Mouse (Mus musculus) right cerebral cortex, postnatal 4 days (tissue): ENCODE measurements around the gene Gadd45g.
"Not testable (repeated sequence)": the region's sequence is repeated elsewhere in the genome, so short reads cannot be mapped to it uniquely, and the experiment has no call there.

Source experiments
- DNase-seq: peaks from one replicate; pipeline ENCODE4 v3.0.0-alpha.2; 2022

Gadd45g gene

DNA sequence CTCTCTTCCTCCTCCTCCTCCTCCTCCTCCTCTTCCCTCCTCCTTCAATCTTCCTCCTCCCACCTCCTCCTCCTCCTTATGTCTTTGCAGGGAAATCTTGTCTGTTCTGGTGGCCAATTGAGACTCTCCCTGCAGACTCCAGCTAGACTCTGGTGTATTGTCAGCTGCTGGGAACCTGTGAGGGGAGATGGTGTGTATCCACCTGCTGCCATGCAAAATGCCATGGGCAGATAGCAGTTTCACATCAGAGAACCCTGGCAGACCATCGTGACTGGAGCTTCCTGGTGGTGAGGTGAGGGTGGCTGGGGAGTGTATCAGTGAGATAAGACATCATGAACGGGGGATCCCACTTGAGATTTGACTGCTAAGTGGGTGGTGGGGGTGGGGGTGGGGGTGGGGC is 12.0 kb upstream of the Gadd45g start:
- DNase-seq, result no peak

DNA sequence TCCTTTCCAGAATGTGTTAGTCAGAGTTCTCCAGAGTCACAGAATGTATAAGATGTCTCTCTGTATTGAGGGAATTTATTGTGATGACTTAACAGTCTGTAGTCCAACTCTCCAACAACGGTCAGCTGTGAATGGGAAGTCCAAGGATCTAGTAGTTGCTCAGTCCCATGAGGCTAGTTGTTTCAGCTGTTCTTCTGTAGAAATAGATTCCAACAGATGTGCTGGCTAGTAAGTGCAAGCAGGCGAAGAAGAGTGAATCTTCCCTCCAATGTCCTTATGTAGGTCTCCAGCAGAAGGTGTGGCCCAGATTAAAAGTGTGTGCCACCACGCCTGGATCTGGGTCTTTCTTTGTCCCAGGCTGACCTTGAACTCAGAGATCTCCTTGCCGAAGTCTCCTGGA is 11.3 kb upstream of the Gadd45g start:
- DNase-seq, result not testable (repeated sequence)

DNA sequence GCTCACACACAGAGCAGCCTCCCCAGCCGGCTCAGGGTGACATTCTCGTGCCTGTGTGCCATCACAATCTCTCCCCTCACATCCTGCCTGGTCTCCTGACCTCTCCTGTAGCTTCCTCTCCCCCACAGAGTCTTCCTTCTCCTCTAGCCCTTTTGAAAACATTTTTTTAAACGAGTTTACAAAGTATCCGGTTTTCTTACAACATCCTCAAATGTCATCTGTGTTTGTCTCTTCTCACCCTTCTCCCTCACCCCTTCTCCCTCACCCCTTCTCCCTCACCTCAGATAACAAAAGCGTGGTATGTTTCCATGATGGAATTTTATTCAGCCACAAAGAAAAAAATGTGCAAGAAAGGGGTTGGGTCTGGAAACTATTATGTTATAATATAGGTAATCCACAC is 9.1 kb upstream of the Gadd45g start:
- DNase-seq, result no peak

DNA sequence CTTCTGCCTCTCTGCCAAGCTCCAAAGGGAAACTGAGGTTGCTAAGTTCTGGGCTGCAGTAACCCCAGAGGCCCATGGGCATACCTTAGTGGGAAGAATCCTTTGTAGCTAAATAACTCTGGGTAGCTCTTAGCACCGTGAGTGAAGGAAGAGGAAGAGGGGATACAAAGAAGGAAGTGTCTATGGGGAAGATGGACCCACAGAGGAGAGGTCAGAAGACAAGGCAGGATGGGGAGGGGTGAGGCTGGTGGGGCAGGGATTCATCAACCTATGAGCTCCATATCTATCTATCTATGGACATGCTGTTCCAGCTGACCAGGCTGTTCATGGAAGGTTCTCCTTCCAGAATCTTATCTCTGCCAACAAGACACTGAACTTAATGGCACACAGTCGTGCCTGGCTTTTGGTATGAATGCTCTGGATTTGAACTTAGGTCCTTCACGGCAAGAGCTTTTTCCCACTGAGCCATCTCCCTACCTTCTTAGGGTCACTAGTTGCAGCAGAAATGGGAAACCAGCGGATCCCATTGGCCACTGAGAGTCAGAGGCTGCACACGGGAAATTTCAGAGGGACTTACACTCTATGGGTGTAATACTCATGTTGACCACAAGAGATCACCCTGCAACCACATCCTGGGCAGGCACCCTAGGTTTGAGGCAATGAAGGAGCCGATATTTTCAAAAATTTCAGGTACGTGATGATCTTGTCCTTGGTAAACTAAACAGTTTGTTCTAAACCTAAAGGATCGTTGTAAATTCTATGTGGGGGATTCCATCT is 7.0 kb upstream of the Gadd45g start:
- DNase-seq, result no peak

DNA sequence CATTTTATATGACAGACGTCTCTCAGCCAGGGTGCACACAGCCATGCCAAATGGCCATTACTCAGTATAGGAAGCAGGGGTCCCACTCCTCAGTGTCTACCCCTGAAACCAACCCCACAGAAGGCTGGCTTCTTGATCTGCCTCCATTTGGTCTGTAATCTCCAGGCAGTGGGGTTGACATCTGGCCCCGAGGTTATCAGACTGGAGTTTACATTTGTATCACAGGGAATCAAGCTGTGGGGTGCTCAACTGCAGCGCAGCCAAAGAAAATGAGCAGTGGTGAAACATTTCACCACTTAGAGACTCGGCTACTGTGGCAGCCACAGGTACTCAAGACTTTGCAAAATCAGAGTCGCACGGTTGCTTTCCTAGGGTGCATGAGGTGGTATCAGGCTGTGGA is 5.8 kb upstream of the Gadd45g start:
- DNase-seq, result no peak

DNA sequence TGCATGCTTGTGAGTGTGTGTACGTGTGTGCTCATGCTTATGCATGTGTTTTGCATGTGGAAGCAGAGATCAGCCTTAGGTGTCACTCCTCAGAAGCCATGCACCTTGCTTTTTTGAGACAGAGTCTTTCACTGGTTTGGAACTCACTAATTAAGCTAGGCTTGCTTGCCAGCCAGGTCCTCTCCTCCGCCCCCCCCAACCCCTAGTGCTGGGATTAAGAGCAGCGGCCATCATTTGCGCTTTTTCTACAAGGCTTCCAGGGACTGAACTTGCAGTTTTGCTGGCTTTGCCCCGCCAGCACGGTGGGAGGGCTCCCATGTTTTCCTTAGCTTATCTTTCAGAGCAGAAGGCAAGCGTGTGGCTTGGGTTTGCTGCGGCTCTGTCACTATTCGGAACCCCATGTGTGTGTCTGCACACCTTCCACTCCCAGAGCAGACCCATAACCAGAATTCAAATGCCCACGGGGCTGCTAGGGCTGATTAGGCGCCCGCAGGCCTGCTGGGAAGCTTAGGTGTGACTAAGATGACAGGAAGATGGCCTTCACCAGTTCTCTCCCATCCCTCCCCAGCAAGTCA is 4.8 kb upstream of the Gadd45g start:
- no peak for DNase-seq

DNA sequence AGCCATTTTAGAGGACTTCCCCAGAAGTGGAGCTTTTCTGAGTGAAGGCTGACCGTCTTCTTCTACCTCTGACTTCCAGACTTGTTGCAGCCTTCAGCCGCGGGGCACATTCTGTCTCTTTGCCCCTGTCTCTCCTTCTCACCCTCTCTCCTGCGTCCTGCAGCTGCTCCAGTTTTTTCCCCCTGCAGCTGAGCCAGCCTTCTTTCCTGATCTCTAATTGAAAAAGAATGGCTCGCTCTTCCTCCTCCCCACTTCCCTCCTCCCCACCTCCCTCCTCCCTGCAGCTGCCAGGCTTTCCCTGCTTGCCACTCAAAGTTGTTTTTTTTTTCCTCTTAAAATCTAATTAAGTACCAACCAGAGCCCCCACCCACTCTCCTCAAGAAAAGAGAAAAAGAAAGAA is 4.3 kb upstream of the Gadd45g start:
- DNase-seq, result no peak

DNA sequence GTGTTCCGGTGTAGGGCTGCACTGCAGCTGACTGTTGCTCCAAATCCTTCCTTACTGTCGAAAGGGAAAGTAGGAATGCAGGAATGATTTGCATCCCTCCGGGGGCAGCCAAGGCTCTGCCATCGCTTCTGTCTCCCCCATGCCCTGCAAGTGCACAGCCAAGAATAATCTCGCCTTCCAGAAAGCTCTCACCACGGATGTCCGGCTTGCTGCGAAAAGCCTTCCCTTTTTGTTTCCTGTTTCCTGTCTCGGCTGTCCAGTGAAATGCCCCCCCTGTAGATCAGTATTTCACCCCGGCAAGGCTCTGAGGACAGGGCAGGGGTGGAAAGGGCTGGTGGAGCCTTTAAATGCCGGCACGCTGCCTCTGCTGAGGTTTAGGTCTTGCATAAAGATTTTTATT is 3.7 kb upstream of the Gadd45g start:
- no peak for DNase-seq

DNA sequence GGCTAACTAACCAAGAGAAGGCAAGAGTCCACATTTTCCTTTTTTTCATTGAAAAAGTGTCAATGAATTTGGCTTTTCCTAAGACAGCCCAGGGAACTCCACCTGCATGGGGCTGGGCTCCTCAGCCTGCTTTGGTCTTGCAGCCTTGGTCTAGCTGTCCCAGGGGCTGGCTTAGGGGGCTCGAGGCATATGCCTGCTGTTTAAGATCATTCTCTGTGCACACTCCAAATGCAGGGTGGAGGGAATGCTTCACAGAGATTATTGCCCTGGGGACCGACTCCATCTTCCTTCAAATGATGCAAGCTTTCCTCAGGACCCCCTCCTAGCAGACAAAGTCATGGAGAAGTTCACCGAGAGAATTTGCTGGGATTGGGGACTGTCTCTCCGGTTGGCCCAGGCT is 3.2 kb upstream of the Gadd45g start:
- DNase-seq, result no peak

DNA sequence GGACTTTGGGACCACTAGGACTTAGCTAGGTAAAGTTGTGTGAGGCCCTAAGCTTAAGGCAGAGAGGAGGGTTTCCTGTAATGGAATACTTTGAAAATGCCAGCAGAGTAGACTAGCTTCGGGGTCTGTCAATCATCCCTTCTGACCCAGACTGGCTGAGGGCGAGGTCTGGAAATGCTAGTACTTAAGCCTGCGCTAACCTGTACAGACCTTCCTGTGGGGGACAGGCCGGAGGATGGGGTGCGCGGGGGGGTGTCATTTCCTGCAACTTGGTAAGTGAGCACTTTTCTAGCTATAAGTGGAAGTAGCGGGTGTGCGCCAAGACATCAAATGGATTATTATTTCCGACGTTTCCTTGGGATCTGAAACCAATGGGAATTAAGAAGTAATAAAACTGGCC is 2.4 kb upstream of the Gadd45g start:
- DNase-seq, result no peak

DNA sequence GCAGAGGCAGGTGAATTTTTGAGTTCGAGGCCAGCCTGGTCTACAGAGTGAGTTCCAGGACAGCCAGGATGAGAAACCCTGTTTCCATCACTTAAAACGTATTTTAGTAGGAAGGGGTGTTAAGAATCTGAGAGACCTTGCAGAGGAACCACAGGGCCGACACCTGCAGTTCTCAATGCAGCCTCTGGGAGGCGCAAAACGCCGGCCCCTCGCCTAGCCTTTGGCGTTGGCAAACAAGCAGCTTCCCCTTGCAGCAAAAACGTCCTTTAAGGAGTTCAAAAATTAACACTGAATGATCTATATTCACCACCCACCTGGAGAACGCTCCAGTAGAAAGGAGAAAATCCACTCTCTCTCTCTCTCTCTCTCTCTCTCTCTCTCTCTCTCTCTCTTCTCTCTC is 1.8 kb upstream of the Gadd45g start:
- peak; percentile 73 for DNase-seq

DNA sequence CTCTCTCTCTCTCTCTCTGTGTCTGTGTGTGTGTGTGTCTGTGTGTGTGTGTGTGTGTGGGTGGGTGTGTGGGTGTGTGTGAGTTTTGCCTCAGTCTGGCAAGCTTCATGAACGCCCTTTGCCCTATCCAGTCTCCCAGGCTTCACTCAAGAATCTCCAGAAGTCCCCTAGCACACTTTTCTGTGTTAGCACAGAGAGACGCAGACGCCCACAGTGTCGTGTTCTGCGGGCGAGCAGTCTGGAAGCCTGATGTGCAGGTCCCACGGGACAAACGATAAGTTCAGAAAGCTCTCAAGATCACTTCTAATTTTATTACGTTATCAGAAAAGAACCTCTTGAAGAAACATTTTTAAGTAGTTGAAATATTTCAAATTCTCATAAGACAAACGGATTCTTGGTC is 1.4 kb upstream of the Gadd45g start:
- DNase-seq, result no peak

DNA sequence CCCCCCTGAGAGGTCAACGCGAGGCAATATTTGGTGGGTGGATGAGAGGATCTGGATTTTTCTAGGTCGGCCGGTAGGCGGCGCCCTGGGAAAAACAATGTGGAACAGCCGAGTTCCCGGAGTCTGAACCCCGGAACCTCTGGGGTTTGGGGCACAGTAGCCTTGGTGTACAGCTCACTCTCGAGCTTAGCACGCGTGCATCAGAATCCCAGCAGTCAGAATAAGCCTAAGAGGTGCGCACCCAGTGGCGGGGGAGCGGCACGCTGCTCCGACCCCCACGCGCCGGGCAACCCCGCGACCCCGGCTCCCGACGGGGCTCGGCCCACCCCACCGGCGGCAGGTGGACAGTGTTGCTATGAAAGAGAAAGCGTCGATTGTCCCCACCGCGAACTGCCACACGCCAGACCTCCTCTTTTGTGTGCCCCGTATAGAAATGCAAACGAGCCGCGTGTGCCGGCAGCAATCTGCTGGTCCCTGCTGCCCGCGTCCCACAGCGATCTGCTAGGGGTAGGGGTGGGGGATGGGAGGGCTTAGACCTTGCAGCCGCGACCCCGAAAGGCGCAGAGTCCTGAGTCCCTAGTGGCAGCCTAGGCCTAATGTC is 787 bp upstream of the Gadd45g start:
- DNase-seq, result peak; percentile 88

DNA sequence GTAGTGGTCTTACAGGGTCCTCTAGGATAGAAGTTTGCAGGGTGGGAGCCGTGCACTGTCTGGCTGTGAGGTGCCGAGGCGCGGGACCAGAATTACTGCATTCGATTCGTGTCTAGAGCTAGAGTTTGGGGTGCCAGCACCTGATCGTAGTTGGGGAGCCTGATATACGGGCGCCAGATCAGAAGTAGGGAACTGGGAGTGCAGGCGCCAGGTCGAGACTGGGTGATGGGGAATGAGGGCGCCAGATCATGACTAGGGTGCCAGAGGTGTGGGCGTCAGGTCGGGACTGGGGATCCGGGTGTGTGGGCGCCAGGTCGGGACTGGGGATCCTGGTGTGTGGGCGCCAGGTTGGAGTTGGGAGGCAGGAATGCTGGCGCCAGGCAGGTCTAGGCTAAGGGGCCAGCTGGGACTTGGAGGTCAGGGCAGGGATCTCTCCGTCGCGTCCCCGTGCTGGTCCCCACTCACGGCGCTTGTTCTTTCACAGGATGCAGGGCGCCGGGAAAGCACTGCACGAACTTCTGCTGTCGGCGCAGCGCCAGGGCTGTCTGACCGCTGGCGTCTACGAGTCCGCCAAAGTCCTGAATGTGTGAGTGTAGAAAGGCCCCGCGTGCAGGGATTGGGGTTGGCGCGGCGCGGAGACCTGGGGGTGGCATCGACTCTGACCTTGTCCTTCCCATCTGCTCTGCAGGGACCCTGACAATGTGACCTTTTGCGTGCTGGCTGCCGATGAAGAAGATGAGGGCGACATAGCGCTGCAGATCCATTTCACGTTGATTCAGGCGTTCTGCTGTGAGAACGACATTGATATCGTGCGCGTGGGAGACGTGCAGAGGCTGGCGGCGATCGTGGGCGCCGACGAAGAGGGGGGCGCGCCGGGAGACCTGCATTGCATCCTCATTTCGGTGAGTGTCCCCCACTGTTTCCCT is 653 bp downstream of the Gadd45g start:
- peak; percentile 76 for DNase-seq

DNA sequence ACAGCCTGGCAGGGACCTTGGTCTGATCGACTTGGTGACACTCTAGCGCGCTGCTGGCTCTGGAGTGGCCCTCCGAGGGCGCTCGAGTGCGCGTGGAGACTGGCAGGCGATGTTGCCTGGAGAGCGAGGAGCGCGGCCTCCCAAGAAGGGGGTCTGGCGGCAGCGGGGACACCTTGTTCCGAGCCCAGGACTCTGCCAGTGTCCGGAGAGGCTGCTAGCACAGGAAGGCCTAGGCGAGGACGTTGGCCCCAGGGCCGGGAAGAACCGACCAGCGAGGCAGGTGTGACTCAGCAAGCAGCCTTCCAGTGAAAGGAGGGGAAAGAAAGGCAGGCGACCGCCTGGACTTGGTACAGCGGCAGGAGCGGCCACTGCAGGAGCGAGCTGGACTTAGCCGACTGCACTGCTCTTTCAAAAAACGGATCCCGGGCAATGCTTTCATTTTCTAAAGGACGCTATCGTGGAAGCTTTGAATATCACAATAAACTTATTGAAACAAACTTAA is 1.6 kb downstream of the Gadd45g start:
- peak; percentile 74 for DNase-seq

DNA sequence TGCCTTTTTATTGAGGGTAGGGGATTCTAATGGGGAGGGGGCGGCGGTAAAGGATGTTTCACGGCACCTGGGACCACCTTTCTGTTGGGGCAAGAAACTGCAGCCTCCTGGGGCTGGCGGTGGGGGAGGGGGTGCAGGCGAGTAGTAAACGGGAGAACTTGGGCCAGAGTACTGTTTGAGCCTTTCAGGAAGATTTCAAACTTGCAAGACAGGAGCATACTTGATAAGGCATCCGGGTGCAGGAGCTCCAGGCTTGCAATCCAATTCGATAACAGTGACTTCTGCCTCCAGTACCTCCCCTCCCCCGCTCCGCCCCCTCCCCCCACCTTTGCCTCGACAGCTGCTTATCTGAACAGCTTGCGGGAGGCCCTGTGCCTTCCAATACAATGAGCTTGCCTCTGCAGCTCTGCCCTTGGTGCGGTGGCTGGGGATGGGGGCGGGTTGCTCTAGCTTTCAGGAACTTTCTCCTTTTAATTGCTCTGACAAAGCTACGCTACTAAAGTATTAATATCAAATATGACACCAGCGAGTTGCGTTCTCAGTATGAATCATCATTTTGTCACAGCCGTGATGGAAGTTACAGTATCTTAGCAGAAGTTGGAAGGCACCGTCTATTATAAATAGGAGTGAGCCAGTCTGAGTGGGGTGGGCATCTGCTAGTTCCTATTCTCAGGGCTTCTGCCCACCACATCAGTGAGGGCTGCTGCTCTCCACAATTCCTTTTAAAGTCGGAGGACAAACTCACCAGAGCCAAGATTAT is 2.2 kb downstream of the Gadd45g start:
- peak; percentile 36 for DNase-seq

DNA sequence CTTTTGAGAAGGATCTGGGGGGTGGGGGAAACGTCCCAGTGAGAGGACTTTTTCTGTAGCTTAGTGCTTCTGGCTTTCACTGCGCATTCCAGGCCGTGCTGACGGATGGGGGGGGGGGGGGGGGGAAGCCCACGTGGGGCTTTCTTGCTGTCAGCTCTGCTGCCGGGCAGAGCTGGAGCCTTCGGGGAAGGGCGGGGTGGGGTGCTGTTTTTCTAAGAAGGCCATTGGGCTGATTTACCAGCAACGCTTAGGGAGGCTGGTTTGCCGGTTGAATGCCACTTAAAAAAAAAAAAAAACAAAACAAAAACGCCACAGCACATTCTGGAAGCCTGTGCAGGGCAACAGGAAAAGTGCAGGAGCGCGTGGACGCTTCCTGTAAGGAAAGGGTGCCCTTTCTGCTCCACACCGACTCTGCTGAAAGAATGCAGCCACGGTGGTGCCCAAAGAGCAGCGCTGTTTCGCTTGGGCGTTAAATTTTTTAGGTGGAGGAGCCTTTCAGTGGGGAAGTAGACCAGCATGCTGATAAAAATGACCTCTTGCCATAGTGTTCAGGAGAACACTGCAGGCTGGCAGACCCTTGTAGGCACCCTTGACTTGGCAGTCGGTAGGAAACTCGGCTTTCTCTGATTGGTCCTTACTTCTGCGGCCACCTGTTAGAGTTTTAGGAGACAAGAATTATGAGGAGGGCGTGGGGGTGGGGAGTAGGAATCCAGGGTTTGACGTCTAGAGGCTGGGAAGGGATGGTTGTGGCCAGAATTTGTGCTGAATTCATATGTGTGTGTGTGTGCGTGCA is 3.0 kb downstream of the Gadd45g start:
- DNase-seq, result no peak

DNA sequence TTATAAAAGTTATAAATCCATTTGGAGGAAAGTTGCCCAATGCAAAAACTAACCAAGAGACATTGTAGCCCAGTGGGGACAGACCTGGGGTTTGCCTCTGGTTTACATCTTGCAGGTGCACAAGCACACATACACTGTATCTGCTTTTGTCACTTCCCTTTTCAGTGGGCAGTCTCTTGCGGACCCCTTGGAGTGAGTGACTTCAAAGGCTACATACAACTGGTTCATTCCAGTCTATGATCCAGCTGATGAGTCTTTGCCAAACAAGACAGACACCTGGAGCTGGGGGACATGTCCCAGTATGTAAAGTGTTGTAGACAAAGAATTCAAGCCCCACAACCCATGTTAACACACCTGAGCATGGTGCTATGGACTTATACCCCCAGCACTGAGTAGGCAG is 4.1 kb downstream of the Gadd45g start:
- no peak for DNase-seq

DNA sequence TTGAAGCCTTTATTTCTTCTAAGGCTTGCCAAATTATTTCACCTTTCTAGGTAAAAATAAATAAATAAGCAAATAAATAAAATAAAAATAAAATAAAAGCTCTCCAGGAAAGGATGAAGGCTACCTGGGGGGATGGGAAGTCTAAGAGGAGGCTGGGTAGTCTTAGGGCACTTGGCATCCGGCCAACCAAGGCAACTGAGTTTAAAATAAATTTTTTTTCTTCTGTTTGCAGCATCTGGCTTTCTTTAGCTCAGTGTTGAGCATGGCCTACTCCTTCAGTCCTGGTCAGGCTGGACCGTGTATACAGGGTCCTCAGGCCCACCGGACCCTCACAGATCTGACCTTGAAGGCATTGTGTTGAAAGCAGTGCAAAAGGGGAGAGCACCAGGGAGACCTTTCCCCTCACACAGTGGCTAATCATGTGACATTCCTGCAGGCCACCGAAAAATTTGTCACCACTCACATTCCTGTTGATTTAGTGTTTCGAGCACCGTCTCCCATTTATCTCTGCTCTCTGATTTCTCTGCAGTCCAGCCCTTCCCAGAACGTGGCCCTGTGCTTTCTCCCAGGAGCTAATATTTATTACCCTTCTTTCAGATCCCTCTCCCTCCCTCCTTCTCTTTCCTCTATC is 6.2 kb downstream of the Gadd45g start:
- no peak for DNase-seq

DNA sequence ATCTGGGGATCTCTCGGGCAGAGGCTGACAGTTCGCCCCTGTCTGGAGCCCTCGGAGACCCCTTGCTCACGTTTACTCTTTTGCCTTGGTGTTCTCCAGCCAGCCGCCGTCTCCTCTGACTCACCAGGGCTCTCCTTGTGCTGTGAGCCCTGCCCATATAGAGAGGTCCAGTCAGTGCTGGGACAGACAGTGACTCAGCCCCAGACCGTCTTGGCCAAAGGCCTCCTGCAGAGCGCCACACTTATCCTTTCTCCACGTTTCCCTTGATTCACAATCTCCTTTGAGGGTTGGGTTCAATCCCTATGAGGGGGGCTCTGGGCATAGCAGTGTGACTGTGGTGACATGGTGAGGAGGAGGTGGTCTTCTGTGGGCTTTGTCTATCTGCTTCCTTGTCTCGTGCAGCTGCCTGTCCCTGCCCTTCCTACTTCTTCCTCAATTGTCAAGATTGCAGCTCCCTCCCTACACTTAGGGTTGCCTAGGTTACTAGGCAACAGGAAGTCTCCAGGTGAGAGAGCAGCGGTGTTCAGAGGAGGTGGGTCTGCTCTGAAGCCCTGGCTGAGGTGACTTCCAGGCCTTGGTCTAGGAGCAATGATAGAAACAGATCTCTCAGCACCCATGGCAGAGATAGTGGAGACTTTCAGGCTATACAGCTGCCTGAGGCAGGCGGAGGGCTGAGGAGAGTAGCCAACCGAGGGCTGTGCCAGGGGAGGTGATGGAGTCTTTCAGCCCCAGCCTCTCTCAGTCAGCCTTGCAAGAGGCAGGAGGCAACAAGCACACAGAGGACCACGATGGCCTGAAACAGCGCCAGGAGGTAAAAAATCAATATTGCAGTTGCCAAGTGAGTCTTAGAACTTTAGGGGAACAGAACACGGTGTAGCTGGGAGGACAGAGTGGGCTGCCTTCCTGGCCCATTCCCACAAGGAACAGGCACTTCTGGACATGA is 7.1 kb downstream of the Gadd45g start:
- no peak for DNase-seq
